Mouse (Mus musculus): ENCODE data around the gene Sfi1.
"Not testable (repeated sequence)": the region's sequence is repeated elsewhere in the genome, so short reads cannot be mapped to it uniquely, and the experiment has no call there.

DNA sequence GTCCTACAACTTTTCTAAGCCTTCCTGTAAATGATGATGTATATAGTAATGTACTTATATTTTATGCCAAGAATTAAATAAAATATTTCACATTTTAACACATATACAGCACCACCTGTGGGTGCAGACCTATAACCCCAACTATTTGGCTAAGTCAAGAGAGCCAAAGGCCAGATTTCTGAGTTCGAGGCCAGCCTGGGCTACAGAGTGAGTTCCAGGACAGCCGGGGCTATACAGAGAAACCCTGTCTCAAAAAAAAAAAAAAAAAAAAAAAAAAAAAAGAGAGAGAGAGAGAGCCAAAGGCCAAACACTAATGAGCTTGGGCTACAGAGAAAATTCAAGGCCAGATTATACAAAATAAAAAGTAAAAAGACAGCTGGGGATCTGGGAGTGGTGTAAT lies 24.2 kb downstream of the Sfi1 start:
- not testable (repeated sequence) for TF ChIP-seq CTCF (IDR thresholded peaks at IDR 0.05; ENCODE audit: low read depth); EP300 (optimal IDR thresholded peaks at IDR 0.05)
